Mouse (Mus musculus) ovary, adult 18-20 months (tissue): ENCODE results near the gene Hemgn.

Source experiments
- DNase-seq: peaks from one replicate; pipeline ENCODE4 v3.0.0; 2022; ENCODE audit warnings: low spot score, mixed read lengths

Hemgn gene

DNA sequence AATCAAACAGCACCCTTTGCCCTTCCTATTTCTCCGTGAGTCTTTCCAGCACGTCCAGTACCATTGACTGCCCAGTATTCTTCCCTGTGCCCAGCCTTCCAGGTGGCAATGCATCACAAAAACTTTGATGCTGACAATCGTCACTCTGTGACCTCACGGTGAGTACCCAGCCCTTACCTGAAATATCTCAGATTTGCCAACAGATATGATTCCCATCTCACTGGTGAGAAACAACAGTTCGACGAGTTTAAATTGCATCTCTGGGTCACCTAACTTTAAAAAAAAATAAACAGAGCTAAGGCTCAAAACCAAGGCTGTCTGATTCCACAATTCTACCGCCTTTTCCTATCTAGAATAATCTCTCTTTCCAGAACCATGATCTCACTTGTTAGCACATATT, at the start of gene Hemgn:
Gene Hemgn, minus strand, starts transcription at position 101 of the 400 bp plus-strand sequence.
- DNase-seq: no peak

DNA sequence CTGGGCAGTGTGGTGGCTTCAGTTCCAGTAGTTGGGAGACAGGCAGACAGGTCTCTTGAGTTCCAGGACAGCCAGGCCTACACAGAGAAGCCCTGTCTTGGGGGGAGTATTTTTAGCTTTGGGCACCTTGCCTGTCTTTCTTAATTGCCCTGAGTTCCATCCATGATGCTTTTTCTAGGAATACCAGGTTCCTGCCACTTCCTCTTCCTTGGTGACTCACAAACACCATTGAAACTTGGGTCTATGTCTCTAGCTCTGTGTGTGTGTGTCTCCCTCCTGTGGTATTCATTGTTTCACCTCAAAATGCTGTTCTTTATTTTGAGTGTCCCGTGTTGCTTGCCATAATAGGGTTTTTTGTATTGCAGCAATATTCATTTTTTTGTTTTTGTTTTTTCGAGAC, 45.1 kb upstream of the Hemgn start:
- no peak for DNase-seq

DNA sequence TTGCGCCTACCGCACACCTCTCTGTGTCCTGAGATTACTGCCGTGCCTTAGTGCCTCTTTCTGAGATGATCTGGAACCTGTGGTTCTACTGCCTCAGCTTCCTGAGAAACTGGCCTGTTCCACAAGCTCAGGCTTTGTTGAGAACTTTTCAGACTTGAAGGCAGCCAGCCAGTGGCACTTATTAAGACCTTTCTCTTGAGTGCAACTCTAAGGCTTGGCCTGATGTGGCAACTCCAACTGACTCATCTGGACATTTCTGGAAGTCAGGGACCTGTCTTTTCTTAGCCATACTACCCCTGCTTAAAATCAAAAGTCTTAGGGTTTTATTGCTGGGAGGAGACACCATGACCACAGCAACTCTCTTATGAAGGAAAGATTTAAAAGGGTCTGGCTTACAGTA, 43.9 kb upstream of the Hemgn start:
- DNase-seq: no peak

DNA sequence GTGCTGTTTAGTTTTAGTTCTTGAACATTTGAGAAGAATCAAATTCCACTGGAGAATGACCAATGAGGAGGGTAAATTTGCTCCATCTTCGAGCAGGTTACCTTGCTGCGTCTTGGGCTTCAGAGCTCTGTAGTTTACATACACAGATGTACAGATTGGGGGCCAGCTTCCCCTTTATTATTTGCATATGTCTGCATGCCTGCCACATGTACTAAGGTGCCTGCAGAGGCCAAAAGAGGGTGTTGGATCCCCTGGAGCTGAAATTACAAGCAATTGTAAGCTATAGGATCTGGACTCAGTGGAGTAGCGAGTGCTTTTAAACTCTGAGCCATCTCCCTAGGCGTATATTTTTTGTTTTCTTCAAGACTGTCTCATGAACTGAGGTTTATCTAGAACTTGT, 43.5 kb upstream of the Hemgn start:
- DNase-seq: no peak

DNA sequence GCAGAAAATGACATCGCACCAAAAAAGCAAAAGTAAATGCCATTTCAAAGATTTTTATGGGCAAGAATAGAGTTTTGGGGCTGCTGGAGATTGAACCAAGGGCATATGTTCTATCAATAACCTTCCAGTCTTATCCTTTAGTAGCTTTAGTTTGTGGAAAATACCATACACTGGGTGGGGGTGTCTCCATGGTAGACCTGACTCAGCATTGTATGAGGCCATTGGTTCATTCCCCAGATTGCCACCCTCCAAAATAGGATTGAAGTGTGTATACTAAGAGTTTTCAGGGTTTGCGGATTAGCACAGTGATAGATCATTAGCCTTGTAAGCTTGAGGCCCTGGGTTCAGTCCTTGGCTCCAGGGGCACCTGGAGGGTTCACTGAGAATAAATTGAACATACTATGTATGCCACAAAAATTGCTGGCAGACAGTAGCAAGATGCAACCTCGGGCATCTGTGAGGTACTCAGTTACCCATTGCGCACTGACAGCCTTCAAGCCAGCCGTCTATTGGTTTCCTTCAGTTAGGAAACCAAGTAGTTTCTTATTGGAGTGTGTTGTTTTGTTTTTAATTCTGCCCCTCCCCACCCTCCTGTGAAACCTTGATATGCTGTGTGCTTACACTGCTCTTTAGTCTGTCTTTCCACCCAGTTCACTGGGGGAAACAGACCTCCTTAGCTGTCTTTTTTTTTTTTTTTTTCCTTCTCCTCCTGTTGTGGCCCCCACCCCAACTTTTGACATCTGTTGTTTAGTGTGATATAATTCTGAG, 41.0 kb upstream of the Hemgn start:
- DNase-seq: no peak

DNA sequence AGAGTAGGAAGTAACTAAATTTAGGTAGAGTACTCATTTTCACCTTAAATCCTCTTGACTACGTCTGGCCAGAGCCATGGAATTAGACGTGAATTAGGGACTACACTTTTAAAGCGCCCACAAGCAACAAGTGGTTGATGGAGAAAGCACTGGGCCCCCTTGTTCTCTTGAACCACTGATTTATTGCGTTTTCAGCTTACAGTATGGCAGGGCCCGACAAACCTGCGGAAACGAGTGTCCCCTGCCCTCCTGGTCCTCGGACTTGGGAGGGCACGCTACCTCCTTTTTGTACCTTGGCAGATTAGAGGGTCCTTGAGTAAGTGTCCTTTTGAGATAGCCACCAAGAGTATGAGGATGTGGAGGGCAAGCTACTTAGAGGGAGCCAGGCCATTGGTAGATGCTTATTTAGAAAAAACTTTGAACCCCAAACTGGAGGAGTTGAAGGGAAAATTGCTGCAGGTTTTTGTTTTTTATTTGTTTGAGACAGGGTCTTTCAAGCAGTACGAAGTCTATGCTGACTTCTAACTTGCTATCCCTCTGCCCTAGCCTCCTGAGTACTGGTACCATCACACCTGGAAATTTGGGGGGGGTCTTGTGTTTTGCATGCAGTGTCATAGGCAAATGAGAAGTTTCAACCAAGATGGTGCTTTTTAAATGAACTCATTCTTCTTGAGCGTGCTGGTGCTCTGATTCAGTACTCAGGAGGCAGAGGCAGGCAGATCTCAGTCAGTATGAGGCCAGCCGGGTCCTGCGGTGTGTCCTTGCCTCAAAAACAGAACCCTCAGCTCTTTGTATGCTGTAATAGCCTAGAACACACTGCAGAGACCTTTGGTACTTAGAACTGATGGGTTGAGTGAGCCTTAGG, 39.8 kb upstream of the Hemgn start:
- no peak for DNase-seq

DNA sequence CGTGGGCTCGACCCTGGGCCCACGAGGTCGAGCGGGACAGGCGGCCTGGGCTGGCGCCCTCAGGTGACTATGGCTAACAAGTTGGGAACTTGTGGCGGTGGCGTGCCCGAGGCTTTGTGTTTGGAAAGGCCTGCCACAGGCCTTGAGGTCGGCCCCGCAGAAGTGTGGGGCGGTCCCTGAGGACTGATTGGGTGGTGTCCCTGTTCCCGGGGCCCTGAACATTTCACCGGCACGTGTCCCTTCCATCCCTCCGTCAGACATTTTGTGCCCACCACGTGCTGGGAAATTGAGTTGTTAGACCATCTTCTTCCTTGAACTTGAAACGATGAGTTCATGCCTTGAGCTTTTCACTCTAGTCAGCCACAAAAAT, 39.2 kb upstream of the Hemgn start:
- peak; percentile 58 for DNase-seq

DNA sequence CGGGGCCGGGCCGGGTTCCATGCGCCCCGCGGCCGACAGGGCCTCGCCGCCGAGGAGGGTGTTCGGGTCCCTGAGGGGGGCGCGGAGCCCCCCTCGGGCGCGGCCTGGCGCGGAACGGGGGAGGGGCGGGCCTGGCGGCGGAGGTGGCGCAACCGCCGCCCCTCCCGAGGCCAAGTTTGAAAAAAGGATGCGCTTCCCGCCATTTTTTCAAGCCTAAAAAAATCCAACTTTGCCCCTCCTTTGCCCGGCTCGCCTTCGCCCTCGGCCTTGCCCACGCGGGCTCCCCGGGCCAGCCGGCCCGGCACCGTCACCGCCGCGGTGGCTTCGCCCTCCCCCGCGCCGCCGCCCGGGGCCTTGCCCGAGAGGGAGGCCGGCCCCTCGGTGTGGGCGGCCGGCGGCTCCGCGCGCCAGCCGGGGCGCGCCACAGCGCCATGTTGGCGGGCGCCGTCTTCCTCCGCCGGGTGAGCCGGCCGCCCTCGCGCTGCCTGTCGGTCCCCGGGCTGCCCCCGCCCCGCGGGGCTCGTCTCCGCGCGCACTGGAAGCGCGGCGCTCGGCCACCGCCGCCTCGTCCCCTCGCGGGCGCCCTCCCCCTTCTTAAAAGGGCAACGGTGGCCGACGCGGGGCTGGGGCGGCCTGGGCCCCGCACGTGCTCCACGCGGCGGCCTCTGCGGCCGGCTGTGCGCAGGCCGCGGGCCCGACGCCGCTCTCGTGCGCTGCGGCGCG, 38.6 kb upstream of the Hemgn start:
- peak; percentile 53 for DNase-seq

DNA sequence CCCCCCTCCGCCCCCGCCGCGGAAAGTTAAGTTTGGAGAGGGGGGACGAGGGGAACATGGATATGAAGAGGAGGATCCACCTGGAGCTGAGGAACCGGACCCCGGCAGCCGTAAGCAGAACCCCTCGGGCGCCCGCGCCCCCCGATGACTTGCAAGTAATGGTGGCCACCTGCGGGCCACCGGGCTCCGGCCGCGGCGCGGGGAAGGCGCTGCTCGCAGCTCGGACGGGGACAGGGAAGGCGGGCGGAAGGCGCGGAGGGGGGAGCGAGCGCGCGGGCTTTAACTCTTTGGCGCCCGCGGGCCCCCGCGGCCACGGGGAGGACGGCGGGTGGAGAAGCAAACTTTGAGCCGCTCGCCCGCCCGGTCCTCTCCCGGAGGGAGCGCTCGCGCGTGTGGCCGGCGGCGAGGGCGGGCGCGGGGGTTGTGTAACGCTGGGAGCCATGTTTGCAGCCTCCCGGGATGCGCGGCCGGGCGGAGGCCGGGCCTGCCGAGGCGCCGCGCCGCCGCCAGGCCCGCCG, 38.0 kb upstream of the Hemgn start:
- DNase-seq: peak; percentile 53

DNA sequence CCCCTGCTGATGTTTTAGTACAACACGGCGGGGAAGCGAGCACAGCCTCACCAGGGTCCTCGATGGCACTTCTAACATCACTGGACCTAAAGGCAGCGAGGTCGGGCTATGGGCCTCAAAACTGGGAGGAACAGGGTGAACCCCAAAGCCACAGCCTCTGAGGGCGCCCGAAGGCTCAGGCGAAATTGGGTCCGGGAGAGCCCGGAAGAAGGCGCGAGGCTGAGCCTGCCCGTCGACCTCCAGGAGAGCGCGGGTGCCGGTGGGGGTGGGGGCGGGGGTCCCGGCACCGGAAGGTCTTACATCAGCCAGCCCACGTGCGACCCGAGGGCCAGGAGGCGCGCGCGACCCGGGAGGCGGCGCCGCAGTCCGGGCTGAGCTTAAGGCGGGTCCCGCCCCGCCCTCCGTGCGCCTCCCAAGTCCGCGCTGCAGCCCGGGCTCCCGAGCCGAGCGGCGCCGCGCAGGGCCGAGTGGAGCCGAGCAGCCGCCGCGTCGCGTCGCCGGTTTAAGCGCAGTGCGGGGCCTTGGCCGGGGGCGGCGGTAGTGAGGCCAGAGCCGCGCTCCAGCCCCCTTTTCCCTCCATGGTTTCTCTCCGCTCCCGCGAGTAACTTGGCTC, 37.3 kb upstream of the Hemgn start, which contains the start of gene Anp32b:
Gene Anp32b, plus strand, starts transcription at position 384 of the 613 bp plus-strand sequence.
- DNase-seq: peak; percentile 88

DNA sequence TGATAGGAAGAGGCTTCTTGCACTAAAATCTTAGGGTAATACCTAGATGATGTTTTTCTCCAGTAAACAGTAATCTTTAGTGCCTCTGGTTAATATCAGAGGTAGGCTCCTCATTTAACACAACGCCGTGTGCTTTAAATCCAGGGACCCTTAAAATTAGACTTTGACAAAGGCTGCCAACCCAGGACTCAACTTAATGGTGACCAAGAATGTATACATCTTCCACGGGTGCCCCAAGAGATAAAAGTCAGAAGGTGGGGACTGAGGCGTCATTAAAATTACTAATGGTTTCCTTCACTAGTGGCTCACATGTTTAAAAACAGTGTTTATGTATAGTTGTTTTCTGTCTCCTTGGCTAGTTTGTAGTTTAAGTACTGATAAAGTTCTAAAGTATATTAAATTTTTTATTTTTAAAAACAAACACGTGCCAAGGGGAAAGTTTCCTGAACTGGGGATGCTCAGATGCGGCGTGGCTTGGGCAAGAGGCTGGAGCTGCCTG, 36.8 kb upstream of the Hemgn start:
- DNase-seq: no peak

DNA sequence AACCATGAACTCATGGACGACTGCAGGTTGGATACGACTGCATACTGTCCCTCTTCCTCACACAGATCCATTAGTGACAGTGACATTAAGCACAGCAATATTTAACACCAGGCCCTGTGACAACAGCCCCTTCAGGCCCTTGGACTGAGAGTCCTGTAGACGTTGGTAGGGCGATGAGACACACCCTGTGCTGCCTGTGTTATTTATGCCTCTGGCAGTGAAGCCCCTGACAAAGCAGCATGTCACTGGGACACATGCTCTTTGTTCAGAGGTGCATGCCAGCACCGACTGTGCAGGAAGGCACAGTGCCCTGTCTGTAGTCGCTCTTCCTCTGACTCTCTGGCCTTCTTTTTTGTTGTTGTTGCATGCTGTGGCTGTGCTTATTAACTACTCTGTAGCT, 35.6 kb upstream of the Hemgn start:
- no peak for DNase-seq

DNA sequence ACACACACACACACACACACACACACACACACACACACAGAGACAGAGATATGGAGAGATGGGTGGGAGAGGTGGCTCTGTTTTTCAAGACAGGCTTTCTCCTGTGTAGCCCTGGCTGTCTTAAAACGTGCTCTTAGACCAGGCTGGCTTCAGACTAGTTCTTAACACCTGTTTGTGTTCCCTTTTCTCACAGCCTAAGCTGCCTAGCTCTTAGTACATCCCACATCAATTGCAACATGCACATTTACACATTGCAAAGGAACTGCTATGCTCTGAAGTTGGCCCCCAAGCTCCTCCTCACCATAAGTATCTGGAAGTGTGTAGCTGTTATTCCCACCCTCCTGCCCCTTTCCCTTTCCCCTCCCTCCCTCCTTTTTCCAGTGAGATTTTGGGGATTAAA, 34.2 kb upstream of the Hemgn start:
- DNase-seq: no peak

DNA sequence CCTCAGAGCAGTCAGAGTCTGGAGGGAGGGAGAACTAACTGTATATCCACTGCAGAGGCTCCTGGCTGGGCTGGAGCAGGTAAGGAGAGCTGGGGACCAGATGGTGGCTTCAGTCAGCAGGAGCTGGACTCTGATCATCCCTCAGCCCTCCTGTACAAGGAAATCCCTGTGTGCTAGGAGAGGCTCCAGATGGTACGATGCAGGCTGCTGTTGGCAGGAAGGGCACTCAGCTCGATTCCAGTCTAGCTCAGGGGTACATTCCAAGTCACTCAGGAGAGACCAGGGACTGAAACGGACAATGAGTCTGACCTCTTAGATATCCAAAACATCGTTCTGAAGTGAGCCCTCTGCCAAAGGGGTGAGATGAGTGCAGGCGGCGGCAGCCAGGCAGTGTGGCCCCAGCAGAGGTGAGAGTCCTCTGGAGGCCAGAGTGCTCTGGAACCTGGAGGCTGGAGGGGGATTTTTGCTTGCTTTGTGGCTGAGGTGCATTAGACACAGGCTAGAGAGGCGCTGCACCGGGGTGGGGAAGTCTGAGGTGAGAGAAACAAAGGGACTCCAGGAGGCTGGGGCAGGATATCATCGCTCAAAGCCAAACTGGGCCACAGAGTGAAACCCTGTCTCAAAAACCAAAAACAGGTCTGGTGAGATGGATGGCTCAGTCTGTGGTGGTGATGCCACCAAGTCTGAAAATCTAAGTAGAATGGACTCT, 32.1 kb upstream of the Hemgn start:
- no peak for DNase-seq

DNA sequence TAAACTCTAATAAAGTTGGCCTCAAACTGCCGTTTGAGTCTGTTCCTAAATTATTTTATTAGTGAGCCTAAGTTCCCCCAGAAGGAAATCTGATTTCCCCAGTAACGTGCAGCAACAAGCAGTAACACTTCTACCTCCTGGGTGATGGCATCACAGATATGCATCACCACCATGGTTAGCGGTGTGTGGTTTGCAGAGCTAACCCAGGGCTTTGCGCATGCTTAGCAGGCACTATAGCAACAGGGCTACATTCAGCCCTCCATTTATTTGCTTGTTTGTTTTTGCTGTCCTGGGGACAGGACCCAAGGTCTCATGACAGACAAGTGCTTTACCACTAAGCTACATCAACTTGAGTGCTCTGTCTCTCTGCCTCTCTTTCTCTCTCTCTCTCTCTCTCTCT, 29.2 kb upstream of the Hemgn start:
- DNase-seq: no peak

DNA sequence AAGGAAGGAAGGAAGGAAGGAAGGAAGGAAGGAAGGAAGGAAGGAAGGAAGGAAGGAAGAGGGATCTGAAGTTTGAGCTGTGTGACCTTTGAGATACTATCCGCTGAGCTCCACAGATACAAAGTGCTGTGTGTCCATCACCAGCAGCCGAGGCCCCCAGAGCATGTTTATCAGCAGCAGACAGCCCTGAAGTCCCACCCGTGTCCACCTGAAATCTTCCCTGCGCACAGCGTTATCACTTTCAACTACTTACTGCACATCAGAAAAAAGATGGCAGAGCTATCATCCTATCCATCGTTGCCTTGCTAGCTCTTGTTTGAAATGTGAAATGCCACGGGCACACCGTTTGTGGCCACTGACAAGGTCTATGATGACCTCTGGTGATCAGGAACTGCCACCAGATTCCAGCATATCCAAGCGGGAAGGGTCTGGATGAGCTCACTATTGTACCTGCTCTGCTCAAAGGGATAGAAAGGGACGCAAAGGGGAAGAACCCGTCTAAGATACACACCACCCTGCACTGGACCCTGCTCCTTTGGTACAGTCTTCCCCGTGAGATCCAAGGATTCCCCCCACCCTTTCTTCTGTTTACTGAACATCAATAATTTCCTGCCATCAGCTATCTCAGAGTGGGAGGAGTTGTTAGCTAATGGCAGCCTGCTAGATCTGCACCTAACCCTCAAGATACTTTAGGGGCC, 19.2 kb upstream of the Hemgn start:
- DNase-seq: no peak

DNA sequence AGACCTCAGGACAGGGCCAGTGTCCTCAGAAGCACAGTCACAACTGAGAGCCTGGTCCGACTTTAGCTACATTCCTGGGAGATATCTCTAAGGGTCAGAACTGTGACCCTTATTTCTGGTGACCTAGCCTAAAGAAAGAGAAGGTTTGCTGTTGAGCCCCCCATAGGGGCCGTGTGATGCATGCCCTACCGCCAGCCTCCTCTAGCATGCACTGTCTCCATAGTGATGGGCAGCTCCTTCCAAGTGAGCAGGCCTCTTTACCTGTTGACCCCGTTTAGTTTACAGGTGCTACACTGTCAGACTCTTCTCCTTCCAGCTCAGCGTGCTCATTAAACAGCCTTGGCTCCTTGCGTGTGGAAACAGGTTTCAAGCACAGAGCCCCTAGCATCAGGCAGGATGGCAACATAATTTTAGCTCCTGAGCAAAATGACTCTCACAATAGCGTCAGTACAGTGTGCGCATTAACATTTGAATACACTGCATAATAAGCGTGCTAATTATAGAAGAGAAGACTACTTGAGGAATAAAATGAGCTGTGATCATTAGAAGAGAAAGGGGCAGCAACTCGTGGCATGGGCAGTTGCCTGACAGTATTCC, 15.7 kb upstream of the Hemgn start:
- DNase-seq: no peak

DNA sequence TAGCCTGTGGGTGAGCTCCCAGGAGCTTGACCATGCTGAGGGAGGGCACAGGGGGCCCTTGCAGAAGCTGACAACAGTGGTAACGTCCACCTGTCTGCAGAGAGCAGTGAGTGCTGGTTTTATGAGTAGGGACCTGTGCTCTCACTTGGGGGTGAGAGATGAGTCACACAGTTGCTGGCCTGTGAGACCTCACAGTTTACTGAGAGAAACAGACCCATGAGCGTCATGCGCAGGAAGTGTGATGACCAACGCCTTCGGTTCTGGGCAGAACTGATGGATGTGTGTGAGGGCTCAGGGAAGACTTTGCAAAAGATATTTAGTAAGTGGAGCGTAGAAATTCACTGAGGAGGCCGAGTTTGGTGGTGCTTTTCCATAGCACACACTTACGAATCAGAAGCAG, 9.3 kb upstream of the Hemgn start:
- no peak for DNase-seq

DNA sequence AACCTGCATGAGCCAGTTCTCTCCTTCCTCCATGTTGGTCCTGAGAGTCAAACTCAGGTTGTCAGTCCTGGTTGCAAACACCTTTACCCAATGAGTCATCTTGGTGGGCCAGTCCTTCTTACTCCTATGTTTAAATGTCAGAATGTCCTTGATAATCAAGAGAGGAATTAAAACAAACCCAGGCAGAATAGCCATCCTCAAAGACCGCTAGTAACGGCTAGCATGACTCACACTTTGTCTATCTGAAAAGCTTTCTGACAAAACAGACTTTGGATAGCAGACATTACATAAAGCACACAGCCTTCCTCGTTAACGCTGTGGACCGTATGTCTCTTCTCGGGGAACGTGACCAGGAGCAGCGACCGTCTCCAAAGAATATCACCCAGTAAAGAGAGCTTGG, 5.5 kb upstream of the Hemgn start:
- DNase-seq: no peak

DNA sequence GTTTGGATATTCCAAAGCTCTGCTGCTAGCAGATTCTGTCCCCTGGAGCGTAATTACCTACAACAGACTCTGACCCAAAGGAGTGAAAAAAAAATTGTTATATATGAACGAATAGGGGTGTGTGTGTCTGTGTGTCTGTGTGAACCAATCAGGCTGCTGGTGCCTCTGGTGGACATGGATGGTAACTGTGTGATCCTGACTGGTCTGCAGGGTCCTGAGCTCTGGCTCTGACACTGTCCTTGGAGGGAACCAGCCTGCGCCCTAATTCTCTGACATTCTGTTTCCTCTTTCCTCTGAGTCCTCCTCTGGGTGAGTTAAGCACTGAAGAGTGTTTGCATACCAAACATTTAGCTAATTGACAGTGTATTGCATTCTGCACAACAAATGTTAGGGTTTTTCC, 4.2 kb upstream of the Hemgn start:
- no peak for DNase-seq
